Mouse (Mus musculus): Measurements from ENCODE around the gene Slco1c1. TPM values are rescaled to one million over a fixed set of nuclear protein-coding genes. Genes with fewer than 3 reads are reported as not detected.
A peak's percentile ranks its signal among the peaks of the same experiment; 100 is the strongest.
"Not testable (repeated sequence)": the region's sequence is repeated elsewhere in the genome, so short reads cannot be mapped to it uniquely, and the experiment has no call there.

Gene Slco1c1
- total RNA-seq, 1 experiment, result not detected

DNA sequence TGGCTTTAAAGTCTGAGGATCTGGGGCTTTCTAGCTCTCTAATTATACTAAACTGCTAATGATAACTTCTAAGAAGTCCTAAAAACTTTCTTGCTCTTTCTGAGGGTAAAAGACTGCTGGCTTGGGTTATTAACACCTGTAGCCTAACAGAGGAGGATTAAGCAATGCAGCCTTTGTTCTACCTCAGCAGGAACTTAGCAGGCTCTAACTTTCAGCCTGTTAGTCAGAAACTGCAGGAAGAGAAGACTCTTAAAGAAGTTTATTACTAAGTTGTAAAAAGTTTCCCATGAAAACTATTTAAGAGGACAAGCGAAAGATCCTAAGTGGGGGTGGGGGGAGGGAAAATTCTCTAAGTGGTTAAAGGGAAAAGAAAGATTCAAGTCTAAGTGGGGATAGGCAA lies 65.8 kb downstream of the Slco1c1 start:
- TF ChIP-seq ZNF384 (IDR thresholded peaks at IDR 0.05; ENCODE audit: low read depth, low read length), result no peak
- no peak for TF ChIP-seq HCFC1 (IDR thresholded peaks at IDR 0.05; ENCODE audit: borderline replicate concordance, insufficient read depth, low read length)
- TF ChIP-seq ZC3H11A (IDR thresholded peaks at IDR 0.05; ENCODE audit: borderline replicate concordance, low read depth, low read length), result no peak
- no peak for TF ChIP-seq MAFK (IDR thresholded peaks at IDR 0.05; ENCODE audit: insufficient read depth, low read depth, low read length)
- no peak for TF ChIP-seq CHD2 (IDR thresholded peaks at IDR 0.05; ENCODE audit: low read depth, low read length)
- Histone ChIP-seq H3K4me3 (ENCODE audit: insufficient read depth in 1 of 2, low read depth in 1 of 2, low read length in 2 of 2, poor library complexity in 1 of 2, severe bottlenecking in 1 of 2) (no peak overlapping the region), H3K36me3 (ENCODE audit: control insufficient read depth, insufficient read depth, low read length, poor library complexity, severe bottlenecking) (peaks cover 2% of the 10 kb centered on the region; the same call in 1 of the 2 replicates), H3K27ac (ENCODE audit: insufficient read depth, low read depth, low read length, poor library complexity, severe bottlenecking) (no peak overlapping the region), H3K4me1 (ENCODE audit: control insufficient read depth in 2 of 2, insufficient read depth in 2 of 2, low read length in 2 of 2, poor library complexity in 1 of 2) (no peaks in the 10 kb centered on the region), H3K9ac (ENCODE audit: insufficient read depth, low read depth, low read length, poor library complexity, severe bottlenecking) (no peak overlapping the region), H3K9me3 (ENCODE audit: control insufficient read depth, insufficient read depth, low read depth, low read length) (no peaks in the 10 kb centered on the region; the same call in 1 of the 2 replicates)
- in situ Hi-C loops (cut with MboI; ENCODE audit: low sequenced_read_pairs in 2 of 2, unreplicated experiment in 2 of 2), result no loop called here
- no peak for DNase-seq (ENCODE audit: low read depth, low spot score)

DNA sequence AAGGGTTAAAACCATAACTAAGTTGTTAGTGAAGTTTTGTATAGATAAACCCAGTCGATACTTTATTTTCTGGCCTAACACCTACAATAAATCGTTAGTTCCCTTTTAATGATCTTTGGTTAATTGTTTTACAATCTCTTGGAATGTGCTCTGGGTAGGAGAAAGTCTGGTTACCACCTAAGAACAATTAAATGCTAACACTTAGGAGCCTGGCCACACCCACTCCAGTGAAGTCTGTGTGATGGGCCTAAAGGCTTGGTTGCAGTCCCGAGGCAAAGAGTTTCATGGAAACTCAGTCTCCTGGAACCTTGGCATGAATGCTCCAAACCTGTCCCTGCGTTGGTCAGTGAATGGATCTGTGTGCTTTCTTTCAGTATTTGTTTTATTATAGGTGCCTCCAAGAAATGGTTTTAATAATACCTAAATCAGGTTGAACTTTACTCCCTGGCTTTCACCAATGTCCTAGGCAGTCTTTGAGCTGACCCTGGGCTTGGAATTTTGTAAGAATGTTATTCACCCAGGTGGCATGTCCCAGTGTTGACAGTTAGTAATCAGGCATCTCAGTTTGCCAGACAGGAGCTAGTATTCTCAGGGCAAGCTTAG lies 66.5 kb downstream of the Slco1c1 start:
- H3K27ac ChIP-seq (ENCODE audit: insufficient read depth, low read depth, low read length, poor library complexity, severe bottlenecking); H3K4me1 ChIP-seq (ENCODE audit: control insufficient read depth in 2 of 2, insufficient read depth in 2 of 2, low read length in 2 of 2, poor library complexity in 1 of 2); H3K9me3 ChIP-seq (ENCODE audit: control insufficient read depth, insufficient read depth, low read depth, low read length); in situ Hi-C loops (cut with MboI; ENCODE audit: low sequenced_read_pairs in 2 of 2, unreplicated experiment in 2 of 2); H3K9ac ChIP-seq (ENCODE audit: insufficient read depth, low read depth, low read length, poor library complexity, severe bottlenecking); DNase-seq (ENCODE audit: low read depth, low spot score); H3K4me3 ChIP-seq (ENCODE audit: insufficient read depth in 1 of 2, low read depth in 1 of 2, low read length in 2 of 2, poor library complexity in 1 of 2, severe bottlenecking in 1 of 2); H3K36me3 ChIP-seq (ENCODE audit: control insufficient read depth, insufficient read depth, low read length, poor library complexity, severe bottlenecking): not testable (repeated sequence)

DNA sequence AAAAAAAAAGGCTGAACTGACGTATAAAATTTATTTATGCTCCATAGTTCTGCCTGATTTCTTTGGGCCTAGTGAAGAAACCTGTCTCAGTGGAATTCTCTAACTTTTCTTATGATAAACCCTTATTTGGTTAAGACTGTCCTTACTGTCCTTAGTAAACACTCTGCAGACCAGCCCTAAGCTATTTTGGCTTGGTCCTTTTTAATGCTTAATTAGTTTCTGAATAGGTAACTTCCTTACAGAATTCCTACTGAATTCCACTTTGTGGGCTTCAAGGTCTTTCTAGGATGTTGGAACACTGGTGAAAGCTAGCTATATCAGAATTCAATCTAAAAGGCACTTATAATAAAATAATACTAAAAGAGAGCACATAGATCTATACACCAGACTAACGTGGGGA lies 71.9 kb downstream of the Slco1c1 start:
- H3K4me3 ChIP-seq (ENCODE audit: insufficient read depth in 1 of 2, low read depth in 1 of 2, low read length in 2 of 2, poor library complexity in 1 of 2, severe bottlenecking in 1 of 2), result peak overlapping the region in 1 of 2 experiments; percentile 29; a peak in 1 of 4 replicates
- H3K9me3 ChIP-seq (ENCODE audit: control insufficient read depth, insufficient read depth, low read depth, low read length), result no peaks in the 10 kb centered on the region
- TF ChIP-seq HCFC1 (IDR thresholded peaks at IDR 0.05; ENCODE audit: borderline replicate concordance, insufficient read depth, low read length), result no peak
- no peak for TF ChIP-seq MAFK (IDR thresholded peaks at IDR 0.05; ENCODE audit: insufficient read depth, low read depth, low read length)
- TF ChIP-seq ZNF384 (IDR thresholded peaks at IDR 0.05; ENCODE audit: low read depth, low read length), result no peak
- TF ChIP-seq ZC3H11A (IDR thresholded peaks at IDR 0.05; ENCODE audit: borderline replicate concordance, low read depth, low read length), result no peak
- TF ChIP-seq CHD2 (IDR thresholded peaks at IDR 0.05; ENCODE audit: low read depth, low read length), result no peak
- in situ Hi-C loops (cut with MboI; ENCODE audit: low sequenced_read_pairs in 2 of 2, unreplicated experiment in 2 of 2), result no loop called here
- peaks cover 5% of the 10 kb centered on the region; the same call in 1 of the 2 replicates for H3K36me3 ChIP-seq (ENCODE audit: control insufficient read depth, insufficient read depth, low read length, poor library complexity, severe bottlenecking)
- 0 out of 4 replicates have a peak, but pooled peaks cover 0 to 3% of the 10 kb centered on the region in 2 experiments for H3K4me1 ChIP-seq (ENCODE audit: control insufficient read depth in 2 of 2, insufficient read depth in 2 of 2, low read length in 2 of 2, poor library complexity in 1 of 2)
- DNase-seq (ENCODE audit: low read depth, low spot score), result no peak
- no peak overlapping the region for H3K9ac ChIP-seq (ENCODE audit: insufficient read depth, low read depth, low read length, poor library complexity, severe bottlenecking)
- H3K27ac ChIP-seq (ENCODE audit: insufficient read depth, low read depth, low read length, poor library complexity, severe bottlenecking), result peak overlapping the region; percentile 71; the same call in 1 of the 2 replicates

DNA sequence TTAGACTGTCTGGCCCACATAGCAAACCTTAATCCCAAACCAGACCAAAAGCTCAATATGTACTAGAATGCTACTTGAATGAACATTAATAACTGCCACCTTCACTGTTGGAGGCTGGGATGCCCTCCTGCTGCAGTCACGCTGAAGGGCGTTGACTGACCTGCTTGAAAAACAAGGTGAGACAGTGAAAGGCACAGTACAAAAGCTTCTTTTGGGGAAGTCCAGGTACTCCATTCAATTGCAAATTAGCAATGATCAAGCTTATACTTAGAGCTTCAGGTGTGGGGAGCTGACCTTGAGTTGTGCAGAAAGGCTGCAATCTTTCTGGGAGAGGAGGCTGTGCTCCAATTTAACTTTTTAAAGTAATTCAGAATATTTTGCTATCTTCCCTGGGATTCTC lies 72.9 kb downstream of the Slco1c1 start:
- Histone ChIP-seq H3K4me1 (ENCODE audit: control insufficient read depth in 2 of 2, insufficient read depth in 2 of 2, low read length in 2 of 2, poor library complexity in 1 of 2) (peaks cover 1 to 3% of the 10 kb centered on the region in 2 experiments; a peak in 1 of 4 replicates), H3K27ac (ENCODE audit: insufficient read depth, low read depth, low read length, poor library complexity, severe bottlenecking) (peak overlapping the region; percentile 57; the same call in 1 of the 2 replicates), H3K4me3 (ENCODE audit: insufficient read depth in 1 of 2, low read depth in 1 of 2, low read length in 2 of 2, poor library complexity in 1 of 2, severe bottlenecking in 1 of 2) (no peak overlapping the region), H3K9me3 (ENCODE audit: control insufficient read depth, insufficient read depth, low read depth, low read length) (no peaks in the 10 kb centered on the region), H3K9ac (ENCODE audit: insufficient read depth, low read depth, low read length, poor library complexity, severe bottlenecking) (no peak overlapping the region), H3K36me3 (ENCODE audit: control insufficient read depth, insufficient read depth, low read length, poor library complexity, severe bottlenecking) (peaks cover 5% of the 10 kb centered on the region; the same call in 1 of the 2 replicates)
- in situ Hi-C loops (cut with MboI; ENCODE audit: low sequenced_read_pairs in 2 of 2, unreplicated experiment in 2 of 2), result no loop called here
- TF ChIP-seq ZC3H11A (IDR thresholded peaks at IDR 0.05; ENCODE audit: borderline replicate concordance, low read depth, low read length) (no peak), MAFK (IDR thresholded peaks at IDR 0.05; ENCODE audit: insufficient read depth, low read depth, low read length) (no peak), ZNF384 (IDR thresholded peaks at IDR 0.05; ENCODE audit: low read depth, low read length) (no peak), HCFC1 (IDR thresholded peaks at IDR 0.05; ENCODE audit: borderline replicate concordance, insufficient read depth, low read length) (no peak), CHD2 (IDR thresholded peaks at IDR 0.05; ENCODE audit: low read depth, low read length) (0 out of 2 replicates have a peak, but pooled peaks have one; percentile 41)
- DNase-seq (ENCODE audit: low read depth, low spot score), result no peak
